Mouse (Mus musculus) spleen, postnatal 4 days (tissue): Measurements from ENCODE around the gene Nradd.

Experiments
- DNase-seq, 2 experiments: peaks; one replicate each; pipeline ENCODE4 v3.0.0; 2022; ENCODE audit warnings: low spot score in 2 of 2

Nradd gene

GRCm38 (mm10) chr9:110652963-110653654 lies 28.9 kb upstream of the Nradd start:
- no peak for DNase-seq

DNA sequence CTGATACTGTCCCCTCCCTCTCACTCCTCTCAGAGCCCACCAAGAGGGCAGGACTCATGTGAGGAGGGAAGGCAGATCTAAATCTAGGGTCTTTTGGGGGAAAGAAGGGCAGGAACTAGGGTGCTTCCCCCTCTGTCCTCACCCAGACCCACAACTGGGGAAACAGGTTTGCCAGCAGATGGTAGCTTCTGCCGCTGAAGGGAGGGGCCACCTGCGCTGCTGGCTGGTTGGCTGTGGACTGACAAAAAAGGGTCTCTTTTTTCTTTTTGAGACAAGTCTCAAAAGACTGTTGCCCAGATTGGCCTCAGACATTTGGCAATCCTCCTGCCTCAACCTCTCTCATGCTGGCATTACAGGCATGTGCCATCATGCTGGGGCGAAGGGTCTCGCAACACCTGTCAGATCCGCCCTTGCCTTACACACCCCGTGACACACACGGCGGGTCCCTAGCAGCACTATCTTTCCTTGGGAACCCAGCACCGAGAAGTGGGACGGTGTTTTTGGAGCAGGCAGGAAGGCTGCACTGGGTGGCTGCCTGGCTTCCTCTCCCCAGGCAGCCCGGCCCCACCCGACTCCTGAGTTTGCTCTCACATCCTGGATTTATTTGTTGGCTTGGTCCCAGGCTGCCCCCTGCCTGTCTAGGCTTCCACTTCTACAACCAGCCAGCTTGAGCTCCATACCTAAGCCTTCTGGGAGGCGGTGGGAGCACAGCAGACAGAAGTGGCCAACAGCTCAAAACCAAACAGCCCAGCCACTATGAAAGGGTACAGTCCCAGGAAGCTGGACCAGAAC lies 27.9 kb upstream of the Nradd start:
- DNase-seq, result no peak

- no peak for DNase-seq
These were observed 25.5 kb upstream of the Nradd start for GRCm38 (mm10) chr9:110649775-110650174.

DNA sequence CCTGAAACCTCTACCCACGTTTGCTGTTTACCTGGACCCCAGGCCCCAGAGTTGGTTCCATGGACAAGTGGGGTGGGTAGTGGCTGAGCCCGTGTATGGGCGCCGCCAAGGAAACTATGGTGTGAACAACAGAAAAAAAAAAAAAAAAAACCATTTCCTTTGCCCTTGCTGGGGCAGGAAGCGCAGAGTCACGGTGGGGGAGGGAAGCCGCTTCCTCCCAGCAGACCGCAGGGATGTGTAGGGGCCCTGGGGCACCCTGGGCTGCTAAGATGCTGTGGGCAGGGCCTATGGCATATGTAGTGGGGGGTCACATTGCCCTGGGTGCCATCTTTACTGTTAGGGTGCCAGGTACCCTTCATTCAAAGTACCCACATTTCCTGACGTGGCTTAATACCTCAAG lies 21.0 kb upstream of the Nradd start:
- peak in 1 of 2 experiments; percentile 61 for DNase-seq

GRCm38 (mm10) chr9:110644295-110644694 lies 20.0 kb upstream of the Nradd start:
- DNase-seq, result no peak

DNA sequence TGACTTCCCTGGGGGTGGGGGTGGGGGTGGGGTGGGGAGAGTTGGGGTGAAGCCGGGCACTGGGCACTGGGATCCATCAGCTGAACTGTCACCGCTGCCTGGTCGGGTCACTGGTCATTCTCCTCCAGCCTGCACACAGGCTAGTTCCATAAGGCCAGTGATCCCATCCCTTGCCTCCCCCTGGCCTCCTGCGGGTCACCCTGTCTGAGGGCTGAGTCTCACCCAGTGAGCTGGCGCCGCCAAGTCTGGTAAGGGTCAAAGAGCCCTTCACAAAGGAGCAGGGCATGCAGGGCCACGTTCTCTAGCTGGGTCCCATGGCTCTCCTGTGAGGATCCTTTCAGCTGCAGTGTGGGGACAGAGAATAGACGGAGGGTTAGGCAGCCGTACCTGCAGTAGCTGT lies 19.5 kb upstream of the Nradd start:
- no peak for DNase-seq

DNA sequence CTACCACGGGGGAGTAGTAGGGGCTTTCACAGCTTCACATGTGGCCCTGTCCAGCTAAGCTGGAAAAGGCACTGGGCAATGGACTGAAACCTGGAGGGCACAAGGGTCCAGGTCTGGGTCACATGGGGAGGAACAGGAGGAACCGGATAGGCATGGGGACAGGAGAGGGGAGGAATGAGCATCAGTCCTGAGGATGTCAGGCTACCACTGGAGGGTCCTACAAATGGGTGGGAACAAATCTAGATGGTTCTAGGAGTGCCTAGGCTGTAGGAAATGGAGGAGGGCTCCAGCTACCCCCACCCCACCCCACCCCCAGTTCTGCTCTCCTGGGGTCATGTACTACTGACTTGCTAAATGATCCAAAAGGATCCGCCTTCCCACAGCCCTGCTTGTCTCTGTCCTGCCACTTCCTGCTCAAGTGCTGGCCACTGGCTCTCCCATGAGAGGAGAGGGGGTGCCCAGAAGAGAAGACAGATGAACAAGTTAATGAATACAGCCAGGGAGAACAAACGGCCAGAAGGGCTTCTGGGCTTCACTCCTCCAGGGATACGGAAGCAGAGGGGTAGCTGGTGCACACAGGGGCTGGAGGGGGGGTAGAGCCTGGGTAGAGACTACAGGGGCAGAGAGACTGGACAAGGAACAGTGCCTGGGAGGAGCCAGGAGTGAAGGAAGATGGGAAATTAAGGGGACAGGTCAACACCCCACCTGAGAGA lies 18.7 kb upstream of the Nradd start:
- DNase-seq, result no peak

DNA sequence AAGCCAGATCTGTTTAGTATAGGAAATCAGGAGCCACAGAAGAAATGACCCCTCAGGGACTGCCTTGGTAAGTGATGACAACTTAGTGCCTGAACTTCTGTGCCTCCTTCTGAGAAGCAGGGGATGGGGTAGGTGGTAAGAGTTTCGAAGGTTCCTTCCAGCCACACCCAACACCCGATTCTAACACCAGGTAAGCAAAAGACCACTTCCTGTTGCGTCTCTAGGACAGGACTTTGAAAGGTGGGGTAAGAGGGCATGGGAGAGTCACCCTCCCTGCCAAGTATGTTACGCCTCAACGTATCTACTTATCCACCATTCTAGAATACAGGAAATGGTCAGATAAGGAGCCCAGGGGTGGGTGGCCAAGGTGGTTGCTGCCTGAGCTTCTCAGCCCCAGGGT lies 16.8 kb upstream of the Nradd start:
- no peak for DNase-seq

DNA sequence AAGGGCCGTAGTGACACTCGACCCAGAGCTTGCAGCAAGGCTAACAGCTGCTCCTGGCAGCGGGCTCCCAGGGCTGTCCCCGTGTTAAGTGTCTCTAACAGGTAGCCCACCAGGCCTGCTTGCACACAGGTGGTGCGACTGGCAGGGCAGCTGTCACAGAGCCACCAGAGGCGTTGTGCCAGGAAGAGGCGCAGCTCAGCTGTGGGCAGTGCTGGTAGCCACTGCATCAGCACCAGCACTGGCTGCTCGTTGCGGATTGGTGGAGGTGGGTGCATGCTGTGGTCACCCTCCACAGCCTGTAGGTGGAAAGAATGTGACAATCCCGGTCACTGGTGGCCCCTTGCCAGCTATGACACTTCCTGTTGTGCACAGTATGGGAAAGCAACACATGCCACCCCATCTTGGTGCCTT lies 14.4 kb upstream of the Nradd start:
- DNase-seq, result no peak

DNA sequence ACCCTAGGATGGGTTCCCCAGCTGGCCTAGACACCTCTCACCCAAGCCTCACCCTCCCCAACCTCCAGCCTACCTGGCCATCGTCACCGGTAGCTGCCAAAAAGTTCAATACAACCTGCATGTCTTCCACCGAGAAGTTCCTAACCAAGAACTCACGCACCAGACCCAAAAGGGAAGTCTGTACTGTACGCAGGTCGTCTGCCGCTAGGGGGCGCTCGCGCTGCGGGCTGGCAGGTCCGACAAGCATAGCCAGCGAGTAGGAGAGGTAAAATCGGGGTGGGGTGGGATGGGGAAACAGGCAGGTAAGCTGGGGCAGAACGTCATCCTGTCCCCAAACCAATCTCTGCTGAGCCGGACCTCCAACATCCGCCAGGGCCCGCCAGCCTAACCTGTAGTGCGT lies 11.0 kb upstream of the Nradd start:
- DNase-seq, result peak; percentile 87 to 99

GRCm38 (mm10) chr9:110633882-110634281 lies 9.6 kb upstream of the Nradd start:
- no peak for DNase-seq

- no peak for DNase-seq
These were observed 8.4 kb upstream of the Nradd start for GRCm38 (mm10) chr9:110632671-110633070.

- DNase-seq, result no peak
These were observed 7.5 kb upstream of the Nradd start for GRCm38 (mm10) chr9:110631651-110632275.

- peak; percentile 48 to 85 for DNase-seq
These were observed 6.9 kb upstream of the Nradd start for GRCm38 (mm10) chr9:110631191-110631590.

DNA sequence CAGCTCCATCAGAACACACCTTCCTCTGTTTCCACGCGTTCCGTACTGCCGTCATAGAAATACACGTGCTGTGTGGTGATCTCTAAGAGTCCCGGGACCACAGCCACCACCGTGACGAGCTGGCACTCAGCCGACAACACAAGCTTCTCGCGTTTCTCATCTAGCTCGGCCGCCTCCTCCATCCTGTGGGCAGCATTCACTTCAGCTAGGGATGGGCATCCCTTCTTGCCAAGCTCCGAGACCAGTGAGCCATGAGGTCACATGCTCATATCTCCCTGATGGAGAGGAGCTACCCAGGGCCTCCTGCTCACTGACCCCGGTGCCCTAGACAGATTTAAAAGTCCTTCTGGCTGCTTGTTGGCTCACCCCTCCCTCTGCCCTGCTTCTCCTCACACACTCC lies 5.9 kb upstream of the Nradd start:
- no peak for DNase-seq

DNA sequence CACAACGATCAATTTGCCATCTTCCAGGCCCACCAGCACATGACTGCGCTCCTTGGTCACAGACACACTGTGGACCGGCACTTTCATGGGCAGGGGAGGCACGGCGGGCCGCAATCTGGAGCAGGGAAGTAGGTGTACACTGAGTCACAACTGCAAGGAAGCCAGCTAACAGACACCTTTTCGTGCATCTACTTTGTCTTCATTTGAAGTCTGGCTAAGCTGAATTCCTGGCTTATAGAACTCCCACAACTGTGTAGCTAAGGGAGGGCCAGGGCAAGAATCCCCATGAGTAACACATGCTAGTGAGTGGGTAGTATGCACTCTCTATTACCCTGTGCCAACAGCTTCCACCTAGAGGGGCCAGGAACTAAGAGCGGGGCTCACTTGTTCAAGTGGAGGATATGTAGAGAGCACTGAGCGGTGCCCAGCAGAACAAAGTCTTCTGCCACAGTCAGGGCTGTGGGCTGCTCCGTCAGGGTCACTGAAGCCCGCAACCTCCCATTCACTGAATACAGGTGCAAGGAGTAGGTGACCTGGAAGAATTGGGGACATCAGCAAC lies 1.2 kb upstream of the Nradd start:
- DNase-seq, result no peak

- DNase-seq, result no peak
These were observed 646 bp downstream of the Nradd start for GRCm38 (mm10) chr9:110623416-110624195.

DNA sequence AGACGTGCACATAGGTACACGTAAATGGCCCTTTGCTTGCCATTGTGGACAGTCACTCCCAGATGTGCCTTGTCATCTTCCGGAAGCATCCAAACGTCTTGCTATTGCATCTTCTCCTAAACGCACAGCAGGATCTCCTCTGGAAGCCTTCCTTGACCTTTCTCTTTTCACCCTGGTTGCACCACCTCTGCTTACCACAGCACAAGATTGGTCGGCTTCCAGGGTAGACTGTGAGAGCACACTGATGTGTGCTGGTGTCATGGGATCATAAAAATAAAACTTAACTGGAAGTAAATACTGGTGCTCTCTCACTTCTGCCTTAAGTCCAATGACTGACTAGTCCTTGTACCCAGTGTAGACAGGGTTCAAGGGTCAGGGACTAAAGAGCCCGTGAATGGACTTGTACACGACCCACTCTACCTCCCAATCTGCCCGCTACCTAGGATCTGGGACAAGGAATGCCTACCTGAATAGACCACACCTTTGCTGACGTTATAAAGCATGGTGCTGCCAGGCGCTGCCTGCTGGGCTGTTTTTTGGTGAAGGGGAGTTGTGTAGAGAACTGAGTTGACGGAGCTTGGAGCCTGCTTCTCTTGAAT lies 1.5 kb downstream of the Nradd start:
- DNase-seq, result no peak

DNA sequence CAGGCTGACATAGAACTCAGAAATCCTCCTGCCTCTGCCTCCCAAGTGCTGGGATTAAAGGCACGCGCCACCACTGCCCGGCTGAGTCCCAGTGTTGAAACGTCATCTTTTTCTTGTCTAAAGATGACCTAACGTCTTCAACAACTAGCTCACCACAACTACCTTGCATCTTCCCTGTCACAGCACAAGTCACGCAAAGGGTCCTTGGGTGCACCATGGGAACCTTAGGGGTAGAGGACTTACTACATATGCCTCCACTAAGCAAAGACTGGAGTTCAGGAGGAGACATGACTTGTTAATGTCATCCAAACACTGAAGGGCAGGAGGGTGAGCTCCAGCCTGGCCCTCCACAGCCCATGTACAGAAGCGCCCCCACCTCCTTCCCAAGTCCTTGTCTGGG lies 3.6 kb downstream of the Nradd start:
- DNase-seq, result no peak

DNA sequence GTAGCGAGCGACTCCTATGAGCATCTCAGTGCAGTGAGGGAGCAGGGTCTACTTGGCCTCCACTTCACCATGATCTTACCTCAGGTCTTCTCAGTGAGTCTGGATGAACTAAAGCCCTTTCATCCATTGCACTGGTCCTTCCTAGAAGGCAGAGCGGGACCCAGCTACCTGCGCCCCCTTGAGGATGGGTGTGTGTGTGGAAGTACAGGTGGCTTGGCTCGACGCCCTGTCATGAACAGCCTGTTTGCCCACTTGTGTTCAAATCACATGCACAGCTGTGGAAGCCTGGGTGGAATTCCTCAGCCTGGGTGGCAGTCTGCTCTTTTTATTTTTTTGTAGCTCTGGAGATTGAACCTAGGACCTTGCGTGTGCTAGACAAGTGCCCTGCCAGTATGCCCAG lies 4.1 kb downstream of the Nradd start:
- no peak for DNase-seq

GRCm38 (mm10) chr9:110617081-110617480 lies 7.2 kb downstream of the Nradd start:
- peak in 1 of 2 experiments; percentile 10 for DNase-seq
